Mouse (Mus musculus): ENCODE measurements around the gene Speg. TPM values are rescaled to one million over a fixed set of nuclear protein-coding genes. Genes with fewer than 3 reads are reported as not detected.

Speg gene
- polyA plus RNA-seq, 1 experiment from 2014 or later, result 19.1 TPM

DNA sequence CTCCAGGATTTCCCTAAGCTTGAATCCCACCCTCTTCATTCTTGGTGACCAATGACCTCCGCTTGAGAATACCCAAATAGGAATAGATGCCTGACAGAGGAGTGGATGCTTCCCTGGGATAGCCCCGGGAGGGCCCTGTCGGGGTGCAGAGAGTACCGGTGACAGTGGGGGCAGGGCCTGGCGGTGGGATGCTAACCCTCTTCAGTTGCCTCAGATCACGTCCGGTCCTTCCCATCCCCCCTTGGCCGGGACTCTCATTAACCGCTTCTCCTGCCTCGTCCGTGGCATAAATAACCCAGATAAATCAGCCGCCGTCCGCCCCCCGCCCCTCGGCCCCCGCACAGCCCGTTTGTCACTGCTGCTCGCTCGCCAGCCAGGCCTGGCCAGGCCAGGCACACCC is 71.6 kb downstream of the Speg start:
- H3K4me3 ChIP-seq (ENCODE audit: low read depth, low read length), result no peak overlapping the region

DNA sequence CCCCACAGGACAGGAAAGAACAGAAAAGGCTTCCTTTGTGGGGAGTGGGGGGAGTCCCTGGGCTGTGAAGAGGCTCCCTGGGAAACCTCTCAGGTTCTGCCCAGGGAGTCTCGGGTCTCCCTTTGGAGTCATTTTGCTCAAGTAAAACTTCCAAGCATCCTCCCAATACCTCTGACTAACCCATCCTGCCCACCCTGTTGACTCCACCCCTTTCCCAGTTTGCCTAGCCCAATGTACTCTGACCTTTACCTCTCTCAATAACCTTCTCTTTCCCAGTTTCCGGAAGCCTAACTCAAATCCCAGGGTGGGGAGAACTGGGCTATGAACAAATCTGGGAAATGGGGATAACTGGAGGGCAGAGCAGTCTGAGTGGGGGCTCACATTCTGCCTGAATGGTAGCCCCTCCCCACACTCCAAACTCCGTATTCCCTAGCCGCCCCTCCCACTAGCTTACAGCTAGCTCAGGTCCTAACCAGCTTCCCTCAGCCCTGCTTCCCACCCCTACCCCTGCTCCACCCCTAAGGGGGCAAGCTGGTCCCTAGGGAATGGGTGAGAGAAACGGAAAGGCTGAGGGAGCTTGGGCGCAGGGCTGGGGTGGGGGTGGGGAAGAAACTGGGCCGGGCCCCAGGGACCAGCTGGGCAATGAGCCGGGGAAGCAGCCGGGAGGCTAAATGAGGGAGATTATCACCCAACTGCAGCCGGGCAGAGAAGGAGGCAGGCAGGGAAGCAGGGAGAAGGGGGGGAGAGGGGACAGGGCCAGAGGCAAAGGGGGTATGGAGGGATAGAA is 72.4 kb downstream of the Speg start:
- Histone ChIP-seq H3K27ac (ENCODE audit: low read depth, low read length) (peak overlapping the region; percentile 88), H3K4me1 (ENCODE audit: control insufficient read depth, insufficient read depth, low read length) (peaks cover 81% of the 10 kb centered on the region), H3K36me3 (ENCODE audit: control insufficient read depth, insufficient read depth, low read length) (no peaks in the 10 kb centered on the region; the same call in 1 of the 2 replicates), H3K4me2 (ENCODE audit: low read depth) (peak overlapping the region; percentile 23), H3K9me3 (ENCODE audit: control insufficient read depth, low read length) (no peaks in the 10 kb centered on the region), H3K4me3 (ENCODE audit: low read depth, low read length) (no peak overlapping the region), H3K27me3 (ENCODE audit: control insufficient read depth, insufficient read depth, low read length) (peaks cover 35% of the 10 kb centered on the region), H3K9ac (ENCODE audit: low read length) (0 out of 2 replicates have a peak overlapping the region, but pooled peaks have one; percentile 15)
- DNase-seq (ENCODE audit: low spot score), result peak; percentile 65
- ATAC-seq (ENCODE audit: insufficient read depth, low FRiP score, low TSS enrichment), result peak; percentile 9; the same call in 1 of the 2 replicates
- 3% methylated on average over 10 of the region's 10 CpGs for WGBS

More for the DNA sequence above, 71.6 kb downstream of the Speg start:
- no peaks in the 10 kb centered on the region for H3K9me3 ChIP-seq (ENCODE audit: control insufficient read depth, low read length)
- peak overlapping the region; percentile 88 for H3K27ac ChIP-seq (ENCODE audit: low read depth, low read length)
- H3K9ac ChIP-seq (ENCODE audit: low read length), result peak overlapping the region; percentile 31
- DNase-seq (ENCODE audit: low spot score) (peak; percentile 80), ATAC-seq (ENCODE audit: insufficient read depth, low FRiP score, low TSS enrichment) (peak; percentile 48)
- peaks cover 29% of the 10 kb centered on the region for H3K27me3 ChIP-seq (ENCODE audit: control insufficient read depth, insufficient read depth, low read length)
- H3K36me3 ChIP-seq (ENCODE audit: control insufficient read depth, insufficient read depth, low read length), result no peaks in the 10 kb centered on the region; the same call in 1 of the 2 replicates
- H3K4me2 ChIP-seq (ENCODE audit: low read depth), result peak overlapping the region; percentile 35
- peaks cover 81% of the 10 kb centered on the region for H3K4me1 ChIP-seq (ENCODE audit: control insufficient read depth, insufficient read depth, low read length)
- WGBS, result under 1% methylated on average over 20 of the region's 20 CpGs

DNA sequence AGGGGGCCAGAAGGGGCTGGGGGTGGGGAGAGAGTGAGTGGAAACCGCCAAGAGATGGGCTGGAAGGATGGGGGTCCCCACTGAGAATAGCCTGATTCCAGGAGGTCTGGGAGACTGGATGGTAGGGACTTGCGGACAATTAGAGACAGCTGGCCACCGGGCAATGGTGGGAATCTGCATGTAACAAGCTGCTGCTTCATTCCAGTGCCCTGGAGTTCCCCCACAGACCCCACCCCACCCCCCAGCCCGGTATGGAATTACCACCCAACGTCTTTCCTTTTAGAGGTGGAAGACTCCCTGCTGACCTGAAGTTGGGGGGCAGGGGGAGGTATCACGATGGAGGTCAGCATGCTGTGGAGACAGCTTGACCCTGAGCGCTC is 72.9 kb downstream of the Speg start:
- ATAC-seq (ENCODE audit: insufficient read depth, low FRiP score, low TSS enrichment) (no peak), DNase-seq (ENCODE audit: low spot score) (no peak)
- H3K4me1 ChIP-seq (ENCODE audit: control insufficient read depth, insufficient read depth, low read length), result peaks cover 78% of the 10 kb centered on the region
- 1% methylated on average over 7 of the region's 7 CpGs for WGBS
- no peak overlapping the region for H3K9ac ChIP-seq (ENCODE audit: low read length)
- H3K4me3 ChIP-seq (ENCODE audit: low read depth, low read length), result no peak overlapping the region
- peak overlapping the region; percentile 23 for H3K4me2 ChIP-seq (ENCODE audit: low read depth)
- H3K27ac ChIP-seq (ENCODE audit: low read depth, low read length), result peak overlapping the region; percentile 88
- no peaks in the 10 kb centered on the region; the same call in 1 of the 2 replicates for H3K36me3 ChIP-seq (ENCODE audit: control insufficient read depth, insufficient read depth, low read length)
- no peaks in the 10 kb centered on the region for H3K9me3 ChIP-seq (ENCODE audit: control insufficient read depth, low read length)
- H3K27me3 ChIP-seq (ENCODE audit: control insufficient read depth, insufficient read depth, low read length), result peaks cover 35% of the 10 kb centered on the region

DNA sequence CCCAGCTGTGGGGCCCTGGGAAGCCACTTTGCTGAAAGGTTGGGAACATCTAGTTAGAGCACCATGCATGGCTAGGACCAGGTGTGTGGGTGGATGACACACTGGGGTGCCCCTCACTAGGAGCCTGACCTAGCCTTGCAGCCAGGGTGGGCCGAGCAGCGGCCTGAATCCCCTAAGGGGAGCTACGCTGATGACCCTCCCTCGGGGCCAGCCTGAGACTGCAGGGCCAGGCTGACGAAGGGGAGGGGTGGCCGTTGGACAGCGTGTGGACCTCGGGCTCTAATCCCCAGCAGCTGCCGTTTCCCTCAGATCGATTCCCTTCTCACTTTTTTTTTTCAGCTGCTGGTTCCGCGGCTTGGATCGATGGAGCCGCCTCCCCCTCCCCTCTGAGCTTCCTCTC is 73.8 kb downstream of the Speg start:
- Histone ChIP-seq H3K27ac (ENCODE audit: low read depth, low read length) (peak overlapping the region; percentile 65), H3K9me3 (ENCODE audit: control insufficient read depth, low read length) (no peaks in the 10 kb centered on the region), H3K27me3 (ENCODE audit: control insufficient read depth, insufficient read depth, low read length) (peaks cover 35% of the 10 kb centered on the region), H3K9ac (ENCODE audit: low read length) (no peak overlapping the region), H3K36me3 (ENCODE audit: control insufficient read depth, insufficient read depth, low read length) (no peaks in the 10 kb centered on the region), H3K4me3 (ENCODE audit: low read depth, low read length) (no peak overlapping the region), H3K4me2 (ENCODE audit: low read depth) (peak overlapping the region; percentile 25), H3K4me1 (ENCODE audit: control insufficient read depth, insufficient read depth, low read length) (peaks cover 69% of the 10 kb centered on the region)
- ATAC-seq (ENCODE audit: insufficient read depth, low FRiP score, low TSS enrichment) (no peak), DNase-seq (ENCODE audit: low spot score) (no peak)
- WGBS, result under 1% methylated on average over 13 of the region's 14 CpGs

DNA sequence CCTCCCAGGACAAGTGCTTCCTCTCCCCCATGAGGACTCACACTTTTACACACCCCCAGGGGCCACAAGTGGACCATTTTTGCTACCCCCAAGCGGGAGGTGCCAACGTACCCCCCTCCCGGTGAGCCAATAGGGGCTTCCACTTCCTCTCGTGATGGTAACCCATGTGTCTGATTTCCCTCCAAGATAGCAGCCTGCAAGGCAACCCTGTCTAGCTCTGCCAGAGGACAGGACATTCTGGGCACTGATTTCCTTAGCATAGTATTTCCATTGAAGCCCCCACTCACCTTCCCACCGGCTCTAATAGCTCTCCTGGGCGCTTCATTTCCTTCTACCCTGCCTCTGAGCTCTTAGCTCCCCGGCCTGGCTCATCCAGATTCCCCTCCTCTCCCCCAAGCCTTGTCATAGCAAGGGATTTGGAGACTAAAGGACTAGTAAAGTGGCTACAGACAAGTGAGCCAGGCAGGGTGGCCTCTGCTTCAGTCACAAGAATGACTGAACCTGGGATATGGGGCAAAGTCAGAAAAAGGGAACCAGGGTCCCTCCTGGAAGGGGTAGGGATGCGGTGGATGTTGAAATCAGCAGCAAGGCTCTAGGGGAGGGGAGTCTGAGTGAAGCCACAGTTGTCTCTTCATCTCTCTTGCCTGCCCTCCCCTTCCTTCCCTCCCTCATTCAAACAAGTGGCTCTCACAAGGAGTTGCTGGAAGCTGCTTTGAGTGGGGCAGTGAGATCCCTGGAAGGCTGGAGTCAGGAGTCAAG is 74.5 kb downstream of the Speg start:
- peaks cover 35% of the 10 kb centered on the region for H3K27me3 ChIP-seq (ENCODE audit: control insufficient read depth, insufficient read depth, low read length)
- H3K4me2 ChIP-seq (ENCODE audit: low read depth), result peak overlapping the region; percentile 67
- H3K9ac ChIP-seq (ENCODE audit: low read length), result peak overlapping the region; percentile 56
- H3K36me3 ChIP-seq (ENCODE audit: control insufficient read depth, insufficient read depth, low read length), result no peaks in the 10 kb centered on the region
- no peak for DNase-seq (ENCODE audit: low spot score)
- no peaks in the 10 kb centered on the region for H3K9me3 ChIP-seq (ENCODE audit: control insufficient read depth, low read length)
- H3K27ac ChIP-seq (ENCODE audit: low read depth, low read length), result peak overlapping the region; percentile 1; the same call in 1 of the 2 replicates
- ATAC-seq (ENCODE audit: insufficient read depth, low FRiP score, low TSS enrichment), result no peak
- 5% methylated on average over 8 of the region's 8 CpGs for WGBS
- peaks cover 67% of the 10 kb centered on the region for H3K4me1 ChIP-seq (ENCODE audit: control insufficient read depth, insufficient read depth, low read length)
- H3K4me3 ChIP-seq (ENCODE audit: low read depth, low read length), result peak overlapping the region; percentile 38; the same call in 1 of the 2 replicates

DNA sequence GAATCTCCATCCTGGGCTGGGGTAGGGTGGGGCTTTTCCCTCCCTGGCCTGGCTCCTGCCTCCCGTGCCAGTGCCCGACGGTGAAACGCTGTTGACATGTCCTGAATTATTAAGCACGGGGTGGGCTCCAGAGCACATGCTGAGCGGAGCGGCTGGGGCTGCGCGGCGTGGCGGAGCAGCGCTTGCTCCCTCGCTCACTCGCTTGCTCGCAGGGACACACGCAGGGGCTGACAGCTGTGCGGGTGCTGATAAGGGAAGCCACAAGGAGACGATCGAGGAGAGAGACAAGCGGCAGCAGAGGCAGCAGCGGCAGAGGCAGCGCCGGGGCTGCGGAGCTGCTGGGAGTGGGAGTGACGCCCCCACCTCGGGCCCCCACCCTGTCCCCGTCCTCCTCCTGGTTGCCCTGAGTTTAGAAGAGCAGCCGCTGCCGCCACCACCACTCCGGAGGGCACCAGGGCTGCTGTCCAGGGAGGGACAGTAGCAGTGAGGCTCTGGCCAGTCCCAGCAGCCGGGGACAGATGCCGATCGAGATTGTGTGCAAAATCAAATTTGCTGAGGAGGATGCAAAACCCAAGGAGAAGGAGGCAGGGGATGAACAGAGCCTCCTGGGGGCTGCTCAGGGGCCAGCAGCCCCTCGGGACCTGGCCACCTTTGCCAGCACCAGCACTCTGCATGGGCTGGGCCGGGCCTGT is 75.4 kb downstream of the Speg start, which contains the start of gene Asic4:
Gene Asic4 (plus strand): TSS at position 123 of the 692 bp plus-strand sequence.
- no peaks in the 10 kb centered on the region for H3K9me3 ChIP-seq (ENCODE audit: control insufficient read depth, low read length)
- peaks cover 35% of the 10 kb centered on the region for H3K27me3 ChIP-seq (ENCODE audit: control insufficient read depth, insufficient read depth, low read length)
- DNase-seq (ENCODE audit: low spot score) (no peak), ATAC-seq (ENCODE audit: insufficient read depth, low FRiP score, low TSS enrichment) (no peak)
- no peaks in the 10 kb centered on the region for H3K36me3 ChIP-seq (ENCODE audit: control insufficient read depth, insufficient read depth, low read length)
- H3K27ac ChIP-seq (ENCODE audit: low read depth, low read length), result peak within 1 kb of the TSS; percentile 27; the same call in 1 of the 2 replicates
- H3K4me2 ChIP-seq (ENCODE audit: low read depth), result peak within 1 kb of the TSS; percentile 67
- peak within 1 kb of the TSS; percentile 38 for H3K4me3 ChIP-seq (ENCODE audit: low read depth, low read length)
- peak within 1 kb of the TSS; percentile 56 for H3K9ac ChIP-seq (ENCODE audit: low read length)
- H3K4me1 ChIP-seq (ENCODE audit: control insufficient read depth, insufficient read depth, low read length), result peaks cover 66% of the 10 kb centered on the region
- 2% methylated on average over 28 of the region's 35 CpGs for WGBS

DNA sequence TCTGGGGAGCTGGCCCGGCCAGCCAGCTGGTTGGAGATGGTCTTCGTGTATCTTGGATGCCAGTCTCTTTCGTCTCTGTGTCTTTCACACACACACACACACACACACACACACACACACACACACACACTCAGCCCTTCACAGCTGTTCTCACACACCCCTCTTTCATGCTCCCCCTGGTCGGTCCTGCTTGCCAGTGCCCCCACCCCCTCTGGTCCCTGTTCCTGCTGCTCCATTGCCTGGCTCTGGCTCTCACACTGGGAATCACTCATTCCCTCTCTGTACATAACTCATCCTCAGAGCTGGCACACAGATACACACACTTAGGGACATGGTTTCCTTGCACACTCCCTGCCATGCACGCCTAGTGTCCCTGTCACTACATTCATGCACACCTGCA is 76.8 kb downstream of the Speg start:
- H3K9ac ChIP-seq (ENCODE audit: low read length), result no peak overlapping the region
- H3K4me2 ChIP-seq (ENCODE audit: low read depth), result peak overlapping the region; percentile 67
- no peak overlapping the region for H3K27ac ChIP-seq (ENCODE audit: low read depth, low read length)
- H3K27me3 ChIP-seq (ENCODE audit: control insufficient read depth, insufficient read depth, low read length), result peaks cover 35% of the 10 kb centered on the region
- DNase-seq (ENCODE audit: low spot score), result no peak
- 69% methylated on average over 5 of the region's 5 CpGs for WGBS
- ATAC-seq (ENCODE audit: insufficient read depth, low FRiP score, low TSS enrichment), result no peak
- peaks cover 68% of the 10 kb centered on the region for H3K4me1 ChIP-seq (ENCODE audit: control insufficient read depth, insufficient read depth, low read length)
- no peaks in the 10 kb centered on the region for H3K9me3 ChIP-seq (ENCODE audit: control insufficient read depth, low read length)
- H3K36me3 ChIP-seq (ENCODE audit: control insufficient read depth, insufficient read depth, low read length), result no peaks in the 10 kb centered on the region
- H3K4me3 ChIP-seq (ENCODE audit: low read depth, low read length), result peak overlapping the region; percentile 18; the same call in 1 of the 2 replicates

DNA sequence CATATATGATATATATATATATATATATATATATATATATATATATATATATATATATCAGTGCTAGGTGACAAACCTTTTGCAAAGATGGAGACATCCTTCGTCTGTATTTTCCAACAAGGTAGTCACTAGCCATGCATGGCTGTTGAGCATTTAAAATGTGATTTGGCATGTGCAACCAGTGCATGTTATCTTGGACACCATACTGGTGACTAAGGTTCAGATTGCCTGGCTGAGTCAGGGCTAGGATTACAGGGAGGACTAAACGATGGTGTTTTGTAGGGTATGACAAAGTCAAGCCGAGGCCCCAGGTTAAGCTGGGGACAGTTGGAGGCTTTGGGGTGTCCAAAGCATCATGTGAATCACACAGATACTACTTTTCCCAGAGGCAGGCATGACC is 80.3 kb downstream of the Speg start:
- no peaks in the 10 kb centered on the region for H3K36me3 ChIP-seq (ENCODE audit: control insufficient read depth, insufficient read depth, low read length)
- 72% methylated on average over 3 of the region's 3 CpGs for WGBS
- peaks cover 19% of the 10 kb centered on the region for H3K27me3 ChIP-seq (ENCODE audit: control insufficient read depth, insufficient read depth, low read length)
- peaks cover 55% of the 10 kb centered on the region for H3K4me1 ChIP-seq (ENCODE audit: control insufficient read depth, insufficient read depth, low read length)
- ATAC-seq (ENCODE audit: insufficient read depth, low FRiP score, low TSS enrichment) (no peak), DNase-seq (ENCODE audit: low spot score) (no peak)
- no peaks in the 10 kb centered on the region for H3K9me3 ChIP-seq (ENCODE audit: control insufficient read depth, low read length)
- no peak overlapping the region for H3K4me2 ChIP-seq (ENCODE audit: low read depth)
- no peak overlapping the region for H3K27ac ChIP-seq (ENCODE audit: low read depth, low read length)
- no peak overlapping the region for H3K9ac ChIP-seq (ENCODE audit: low read length)
- no peak overlapping the region for H3K4me3 ChIP-seq (ENCODE audit: low read depth, low read length)
